Mouse (Mus musculus) megakaryocyte, embryonic 14.5 days (primary cell): ENCODE results near the gene Cdh22.

Source experiments
- FLI1 ChIP-seq: IDR thresholded peaks from 2 replicates; pipeline ENCODE4 v1.6.1; 2012; ENCODE audit warnings: low read length, inconsistent platforms, mixed read lengths
- GATA1 ChIP-seq: IDR thresholded peaks from 3 replicates; pipeline ENCODE4 v1.6.1; 2012; ENCODE audit warnings: mixed read lengths, low read length, inconsistent platforms, borderline replicate concordance

DNA sequence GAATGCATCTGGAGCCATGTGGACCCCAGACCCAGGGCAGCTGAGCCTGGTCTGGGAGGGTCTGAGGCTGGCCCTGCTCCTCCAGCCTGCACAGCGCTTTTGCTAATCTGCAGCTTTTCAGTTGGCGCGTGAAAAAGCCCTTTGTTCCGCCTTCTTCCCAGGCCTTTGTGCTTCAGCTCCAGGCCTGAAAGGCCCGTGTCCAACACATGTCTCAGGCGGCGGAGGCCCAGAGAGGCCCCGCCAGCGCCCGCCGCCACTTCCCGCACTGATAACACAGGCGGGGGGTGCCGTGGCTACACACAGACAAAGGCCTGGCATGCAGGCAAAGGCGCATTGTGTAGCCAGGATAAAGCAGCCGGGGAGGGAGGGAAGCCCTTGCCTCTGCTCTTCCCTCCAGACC lies 98.6 kb downstream of the Cdh22 start:
- no peak for TF ChIP-seq GATA1
- TF ChIP-seq FLI1: no peak
